Mouse (Mus musculus) cerebellum, adult 18-20 months (tissue): ENCODE measurements around the gene Smdt1.
"Not testable (repeated sequence)": the region's sequence is repeated elsewhere in the genome, so short reads cannot be mapped to it uniquely, and the experiment has no call there.

Source experiments
- DNase-seq, 2 experiments: peaks; one replicate each; pipeline ENCODE4 v3.0.0; 2021

Smdt1 gene

DNA sequence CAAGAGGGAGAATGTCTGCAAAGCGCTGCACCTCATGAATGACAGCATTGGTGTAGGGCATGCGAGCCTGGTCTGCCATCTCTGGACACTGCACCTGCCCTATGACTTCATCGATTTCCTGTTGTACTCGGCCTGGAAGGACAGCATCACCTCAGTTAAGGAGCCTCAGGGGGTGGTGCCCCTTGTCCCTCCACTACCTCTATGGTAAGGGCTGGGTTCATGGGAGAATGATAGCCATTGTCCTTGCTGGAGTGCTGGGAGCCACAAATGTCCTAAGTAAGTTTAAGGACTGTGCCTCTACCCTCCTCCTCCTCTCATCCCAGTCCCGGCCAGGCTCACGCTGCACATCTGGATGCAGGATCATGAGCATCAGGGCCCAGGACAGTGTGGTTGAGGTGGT is 33.7 kb downstream of the Smdt1 start:
- DNase-seq = no peak

GRCm38 (mm10) chr15:82372991-82373390 is 34.2 kb downstream of the Smdt1 start:
- no peak for DNase-seq

- no peak for DNase-seq
These were observed 35.7 kb downstream of the Smdt1 start for GRCm38 (mm10) chr15:82374437-82374836.

GRCm38 (mm10) chr15:82375855-82376254 is 37.1 kb downstream of the Smdt1 start:
- DNase-seq = no peak

DNA sequence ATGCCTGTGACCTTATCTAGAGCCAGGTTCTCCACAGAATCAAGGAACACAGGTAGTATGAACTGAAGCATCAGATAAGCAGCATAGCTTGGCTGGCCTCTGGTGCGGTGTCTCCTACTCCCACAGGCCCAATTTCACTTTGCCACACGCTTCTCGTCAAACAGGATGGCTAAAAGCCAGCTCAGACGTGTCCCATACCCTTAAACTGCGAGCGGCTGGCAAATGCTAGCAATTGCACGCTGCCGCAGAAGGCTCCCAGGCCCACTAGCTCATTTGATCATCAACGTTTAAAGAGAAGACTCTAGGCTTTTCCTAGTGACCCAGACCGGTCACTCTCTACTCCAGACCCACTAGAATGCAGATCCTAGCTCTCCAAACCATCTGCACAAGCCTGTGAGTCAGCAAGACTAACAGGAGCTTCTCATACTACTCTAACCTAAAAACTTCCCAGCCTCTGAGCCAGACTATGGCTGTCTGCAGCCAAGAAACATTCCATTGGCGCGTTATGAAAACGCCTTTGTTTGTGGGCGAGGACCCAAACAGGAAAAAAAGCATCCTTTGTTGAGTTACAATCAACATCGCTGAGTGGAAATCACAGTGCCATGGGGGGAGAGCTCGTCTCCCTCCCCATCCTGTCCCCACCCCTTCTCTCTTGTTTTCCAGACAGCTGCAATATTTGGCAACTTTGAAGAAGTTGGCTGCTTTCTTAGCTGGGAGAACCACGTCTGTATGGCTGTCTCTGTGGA is 37.8 kb downstream of the Smdt1 start:
- DNase-seq = peak in 1 of 2 experiments; percentile 28

DNA sequence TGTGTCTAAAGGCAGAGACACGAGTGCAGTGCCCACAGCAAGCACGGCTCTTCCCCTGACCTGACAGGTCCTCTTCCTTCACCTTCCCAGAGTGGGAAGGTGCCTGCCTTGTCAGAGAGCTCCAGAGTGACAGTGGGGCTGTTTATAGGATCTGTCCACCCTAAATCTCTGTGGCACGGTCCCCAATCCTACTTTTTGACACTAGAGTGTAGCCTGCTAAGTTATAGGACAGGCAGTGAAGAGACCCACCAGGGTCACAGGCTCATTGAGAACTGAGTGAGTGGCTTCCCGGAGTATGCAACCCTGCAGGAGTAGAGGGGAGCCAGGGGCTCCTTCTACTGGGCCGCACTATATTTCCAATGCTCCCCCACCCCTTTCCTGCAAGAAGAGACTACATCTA is 38.9 kb downstream of the Smdt1 start:
- no peak for DNase-seq

DNA sequence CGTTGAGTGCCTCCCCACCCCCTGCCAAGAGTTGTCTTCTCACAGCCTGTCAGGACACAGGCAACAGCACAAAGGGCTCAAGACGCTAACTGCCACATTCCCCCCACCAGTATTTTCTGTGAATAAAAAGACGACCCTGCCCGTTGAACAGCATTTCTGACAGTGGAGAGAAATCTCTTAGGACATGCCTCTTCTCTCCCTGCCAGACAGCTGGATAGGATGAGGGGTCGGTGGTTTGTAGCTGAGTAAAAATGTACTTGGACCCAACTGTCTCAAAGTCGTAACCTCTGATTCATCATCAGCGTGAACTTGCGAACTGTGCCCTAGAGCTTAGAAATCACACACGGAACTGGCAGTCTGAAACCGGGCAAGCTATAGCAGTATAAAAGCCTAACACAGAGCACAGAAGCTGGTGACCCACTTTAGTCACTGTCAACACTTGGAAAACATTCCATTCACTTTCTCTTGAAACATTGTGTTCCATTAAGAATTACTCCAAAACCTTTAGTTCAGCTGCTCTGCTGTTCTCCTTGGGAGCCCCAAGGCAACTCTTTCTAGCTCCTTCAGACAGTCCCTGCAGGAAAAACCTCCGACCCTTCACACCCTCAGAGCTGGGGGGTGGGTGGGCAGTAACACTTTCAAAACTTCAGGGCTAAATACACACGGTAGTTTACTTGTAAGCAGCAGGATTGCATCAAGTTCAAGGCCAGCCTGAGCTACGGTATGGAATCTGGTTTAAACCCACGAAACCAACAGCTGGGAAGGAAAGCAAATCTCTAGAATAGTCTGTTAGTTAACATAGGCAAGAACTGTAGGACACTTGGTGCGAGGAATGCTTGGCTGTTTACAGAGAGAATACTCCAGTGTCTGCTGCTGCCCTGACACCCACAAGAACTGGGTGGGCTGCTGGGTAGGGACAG is 39.8 kb downstream of the Smdt1 start:
- no peak for DNase-seq

- DNase-seq = no peak
These were observed 40.7 kb downstream of the Smdt1 start for GRCm38 (mm10) chr15:82379511-82379870.

DNA sequence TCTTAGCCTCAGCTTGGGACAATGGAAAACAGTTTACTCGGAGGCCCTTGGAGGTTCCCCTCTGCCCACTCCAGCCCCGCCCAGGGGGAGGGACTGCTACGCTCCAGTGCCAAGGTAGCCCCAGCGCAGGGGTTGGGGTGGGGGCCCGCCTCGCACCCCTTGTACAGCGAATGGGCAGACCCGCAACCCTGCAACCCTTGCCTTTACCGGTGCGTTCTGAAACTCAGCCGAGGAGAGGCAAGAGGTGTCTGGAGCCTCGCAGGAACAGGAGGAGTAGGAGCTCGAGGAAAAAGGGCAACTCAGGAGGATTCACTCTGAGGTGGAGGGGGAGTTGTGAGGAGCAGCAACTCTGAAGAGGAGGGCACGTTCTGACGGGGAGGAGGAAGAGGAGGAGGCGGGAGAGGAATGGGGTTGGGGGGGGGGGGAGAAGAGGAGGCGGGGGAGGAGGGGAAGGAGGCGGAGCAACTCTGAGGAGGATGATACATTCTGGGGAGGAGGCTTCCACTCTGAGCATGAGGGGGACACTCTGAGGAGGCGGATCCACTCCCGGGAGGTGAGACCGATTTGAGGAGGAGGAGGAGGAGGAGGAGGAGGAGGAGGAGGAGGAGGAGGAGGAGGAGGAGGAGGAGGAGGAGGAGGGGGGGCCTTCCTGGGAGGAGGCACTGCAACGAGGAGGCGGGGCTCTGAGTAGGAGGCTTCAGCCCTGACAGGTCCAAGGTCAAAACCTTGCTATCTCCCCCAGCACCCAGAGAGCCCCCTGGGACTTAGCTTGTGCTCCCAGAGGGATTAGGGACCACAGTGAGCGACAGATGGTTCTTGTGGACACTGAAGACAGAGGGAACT is 41.3 kb downstream of the Smdt1 start, which contains the start of gene Cyp2d22:
Cyp2d22 (minus strand) TSS at position 390 of the 843 bp plus-strand sequence.
- DNase-seq = peak; percentile 67 to 78

GRCm38 (mm10) chr15:82380714-82381062 is 41.9 kb downstream of the Smdt1 start:
- DNase-seq = no peak

DNA sequence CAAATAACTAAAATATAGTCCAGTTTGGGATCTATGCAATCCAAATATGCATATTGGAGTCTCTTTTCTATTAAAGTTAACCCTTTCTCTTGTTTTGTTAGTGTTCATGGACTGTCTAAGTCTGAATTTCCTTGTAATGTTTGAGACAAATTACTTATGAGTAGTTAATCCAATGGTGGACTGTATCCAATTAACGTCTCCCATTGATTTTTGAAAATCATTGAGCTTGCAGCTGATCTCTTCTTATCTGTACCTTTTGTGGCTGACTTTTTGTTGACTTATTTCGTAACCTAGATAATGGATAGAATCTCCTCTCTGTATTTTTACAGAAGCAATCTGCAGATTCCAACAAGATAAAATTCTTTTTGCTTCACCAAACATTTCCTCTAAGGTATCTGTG is 43.7 kb downstream of the Smdt1 start:
- DNase-seq = no peak

DNA sequence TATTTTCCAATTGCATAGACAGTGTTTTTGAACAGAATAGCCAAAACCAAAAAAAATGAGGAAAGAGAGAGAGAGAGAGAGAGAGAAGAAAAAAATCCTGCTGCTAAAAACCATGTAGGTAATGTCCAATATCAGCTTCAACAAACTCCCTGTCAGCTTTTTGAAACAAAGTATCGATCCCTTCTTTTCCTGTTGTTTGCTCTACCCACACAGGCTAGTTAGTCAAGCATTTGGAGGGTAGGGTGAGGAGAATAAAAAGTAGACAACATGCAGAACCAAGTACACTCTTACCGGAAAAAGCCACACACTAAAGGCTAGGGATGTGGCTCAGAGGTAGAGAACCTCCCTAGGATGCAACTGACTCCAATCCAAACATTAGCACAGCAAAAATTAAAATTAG is 47.0 kb downstream of the Smdt1 start:
- DNase-seq = no peak

DNA sequence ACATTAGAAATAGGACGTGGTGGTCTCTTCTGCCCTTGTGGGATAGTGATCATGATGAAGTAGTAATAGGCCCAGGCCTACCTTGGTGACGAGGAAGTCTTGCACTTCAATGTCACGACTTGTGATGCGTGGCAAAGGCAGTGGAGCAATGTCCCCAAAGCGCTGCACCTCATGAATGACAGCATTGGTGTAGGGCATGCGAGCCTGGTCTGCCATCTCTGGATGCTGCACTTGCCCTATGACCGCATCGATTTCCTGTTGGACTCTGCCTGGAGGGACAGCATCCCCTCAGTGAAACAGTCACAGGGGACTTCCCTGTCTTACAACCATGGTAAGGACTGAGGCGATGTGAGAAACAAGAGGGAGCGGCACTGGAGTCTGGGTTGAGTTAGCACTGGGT is 51.2 kb downstream of the Smdt1 start:
- not testable (repeated sequence) for DNase-seq

- DNase-seq = not testable (repeated sequence)
These were observed 55.2 kb downstream of the Smdt1 start, which contains the start of gene Cyp2d11 for GRCm38 (mm10) chr15:82393922-82394321. Gene Cyp2d11, minus strand, starts transcription at chr15:82394022.

- DNase-seq = not testable (repeated sequence)
These were observed 57.2 kb downstream of the Smdt1 start for GRCm38 (mm10) chr15:82395955-82396354.
